Mouse (Mus musculus) layer of hippocampus, adult 18-20 months (tissue): Measurements from ENCODE around the gene Polr2f. TPM values are rescaled to one million over a fixed set of nuclear protein-coding genes. Genes with fewer than 3 reads are reported as not detected.
A peak's percentile ranks its signal among the peaks of the same experiment; 100 is the strongest.

ENCODE experiments used
- DNase-seq, 2 experiments: peaks; one replicate each; pipeline ENCODE4 v3.0.0; 2022; ENCODE audit warnings: low spot score in 2 of 2
- long read RNA-seq: library from polyadenylated mRNA; stranded (forward); transcript quantifications from one replicate; pipeline ENCODE4 v2.0.0, GENCODE M21; 2021
- total RNA-seq, 2 experiments: library from RNA; stranded (reverse); gene quantifications; 2 replicates each; pipeline ENCODE4 v1.2.3; 2021

The Polr2f gene
- total RNA-seq, result 100 to 1,000 TPM; 108 to 109 TPM
- long read RNA-seq, transcript Polr2f-205 (5 exons, 885 nt), result major isoform, 15 of 17 reads
- long read RNA-seq, partial matches to known transcripts, result 0 of 17 reads
- long read RNA-seq, other reads (novel, unspliced or antisense), result 0 of 17 reads

GRCm38 (mm10) chr15:79140866-79141565 is at the start of gene Polr2f, which contains the start of gene 1700088E04Rik:
Gene Polr2f (plus strand): TSS chr15:79141009.
Gene 1700088E04Rik (minus strand): TSS chr15:79141253.
- peak; percentile 92 to 96 for DNase-seq

GRCm38 (mm10) chr15:79092284-79092683 is 48.5 kb upstream of the Polr2f start:
- DNase-seq, result peak in 1 of 2 experiments; percentile 65

GRCm38 (mm10) chr15:79093083-79093839 is 47.5 kb upstream of the Polr2f start:
- DNase-seq, result peak in 1 of 2 experiments; percentile 74

- peak; percentile 46 to 63 for DNase-seq
Measured at GRCm38 (mm10) chr15:79095483-79095882, 45.3 kb upstream of the Polr2f start.

GRCm38 (mm10) chr15:79096556-79096955 is 44.3 kb upstream of the Polr2f start:
- DNase-seq, result no peak

- DNase-seq, result no peak
Measured at GRCm38 (mm10) chr15:79097135-79097534, 43.7 kb upstream of the Polr2f start.

GRCm38 (mm10) chr15:79097611-79098025 is 43.2 kb upstream of the Polr2f start:
- peak in 1 of 2 experiments; percentile 73 for DNase-seq

- no peak for DNase-seq
Measured at GRCm38 (mm10) chr15:79098220-79098619, 42.6 kb upstream of the Polr2f start.

GRCm38 (mm10) chr15:79098868-79099267 is 41.9 kb upstream of the Polr2f start:
- no peak for DNase-seq

- DNase-seq, result no peak
Measured at GRCm38 (mm10) chr15:79099456-79099855, 41.4 kb upstream of the Polr2f start.

- DNase-seq, result no peak
Measured at GRCm38 (mm10) chr15:79100391-79100790, 40.4 kb upstream of the Polr2f start.

- no peak for DNase-seq
Measured at GRCm38 (mm10) chr15:79101531-79101930, 39.3 kb upstream of the Polr2f start.

GRCm38 (mm10) chr15:79103264-79103663 is 37.5 kb upstream of the Polr2f start:
- peak in 1 of 2 experiments; percentile 43 for DNase-seq

- DNase-seq, result no peak
Measured at GRCm38 (mm10) chr15:79105804-79106203, 35.0 kb upstream of the Polr2f start.

GRCm38 (mm10) chr15:79107966-79108365 is 32.8 kb upstream of the Polr2f start:
- no peak for DNase-seq

- DNase-seq, result peak in 1 of 2 experiments; percentile 48
Measured at GRCm38 (mm10) chr15:79108421-79109320, 32.1 kb upstream of the Polr2f start, which contains the start of gene Micall1. Gene Micall1 (plus strand): TSS chr15:79108898.

GRCm38 (mm10) chr15:79109321-79109934 is 31.4 kb upstream of the Polr2f start:
- no peak for DNase-seq

- DNase-seq, result no peak
Measured at GRCm38 (mm10) chr15:79110031-79110430, 30.8 kb upstream of the Polr2f start.

- DNase-seq, result no peak
Measured at GRCm38 (mm10) chr15:79110528-79110927, 30.3 kb upstream of the Polr2f start.

- no peak for DNase-seq
Measured at GRCm38 (mm10) chr15:79111774-79112173, 29.0 kb upstream of the Polr2f start.
